16 mouse cellular contexts compared by ENCODE assay signal in the genomic region with DNA sequence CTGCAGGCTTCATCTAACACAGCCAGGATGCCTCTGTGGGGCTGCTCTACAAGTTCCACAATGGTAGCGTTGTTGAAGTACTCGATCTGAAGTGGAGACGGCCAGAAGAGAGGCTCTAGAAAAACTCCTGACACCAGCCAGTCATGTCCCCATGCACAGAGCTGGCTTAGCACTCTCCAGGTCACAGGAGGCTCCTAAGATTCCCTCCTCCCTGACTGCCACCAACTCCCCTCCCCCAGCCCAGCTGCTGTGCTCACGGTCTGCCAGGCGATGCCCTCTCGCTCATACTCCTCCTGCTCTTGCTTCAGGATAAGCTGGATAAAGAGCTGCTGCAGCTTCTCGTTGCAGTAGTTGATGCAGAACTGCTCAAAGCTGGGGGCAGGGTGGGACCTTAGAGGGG. TPM values are rescaled to one million over a fixed set of nuclear protein-coding genes. Genes with fewer than 3 reads are reported as not detected.
A peak's percentile ranks its signal among the peaks of the same experiment; 100 is the strongest.
DNase-seq lines count a peak whose midpoint lies in the region; ATAC-seq lines count a peak whose summit lies in the region.
"Had no signal": no experiment of that assay in that cellular context is flagged by ENCODE, and none has a peak within 500 bp of the region (broad histone marks: within the 10 kb centered on the region; RNA-seq: fewer than 3 reads in every experiment).

No protein-coding gene starts in this region.

- H3K4me3 ChIP-seq in hindbrain, embryonic 16.5 days (ENCODE audit: low read length) = no peak overlapping the region
- H3K4me3 ChIP-seq in hindbrain, embryonic 11.5 days (ENCODE audit: low read depth, low read length) = no peak overlapping the region
- no peak overlapping the region for H3K4me3 ChIP-seq in midbrain, embryonic 13.5 days (replicated peaks)
- H3K4me3 ChIP-seq in midbrain, embryonic 15.5 days = no peak overlapping the region
- H3K4me3 ChIP-seq in forebrain, embryonic 15.5 days = no peak overlapping the region
- H3K4me3 ChIP-seq: erythroblast, embryonic 14.5 days; liver, embryonic 15.5 days had no signal

- no peaks in the 10 kb centered on the region for H3K4me1 ChIP-seq in hindbrain, embryonic 16.5 days (ENCODE audit: control insufficient read depth, insufficient read depth, low read depth, low read length)
- no peaks in the 10 kb centered on the region for H3K4me1 ChIP-seq in hindbrain, embryonic 11.5 days (replicated peaks; ENCODE audit: control insufficient read depth, insufficient read depth, low read length)
- 0 out of 2 replicates have a peak, but pooled peaks cover 4% of the 10 kb centered on the region for H3K4me1 ChIP-seq in midbrain, embryonic 13.5 days (replicated peaks)
- no peaks in the 10 kb centered on the region for H3K4me1 ChIP-seq in midbrain, embryonic 15.5 days
- H3K4me1 ChIP-seq in forebrain, embryonic 15.5 days = no peaks in the 10 kb centered on the region

- H3K9ac ChIP-seq in hindbrain, embryonic 16.5 days (ENCODE audit: low read depth, low read length) = no peak overlapping the region
- no peak overlapping the region for H3K9ac ChIP-seq in hindbrain, embryonic 11.5 days (ENCODE audit: low read depth, low read length)
- no peak overlapping the region for H3K9ac ChIP-seq in midbrain, embryonic 13.5 days (replicated peaks)
- H3K9ac ChIP-seq in midbrain, embryonic 15.5 days = no peak overlapping the region
- no peak overlapping the region for H3K9ac ChIP-seq in forebrain, embryonic 15.5 days (replicated peaks)
- H3K9ac ChIP-seq: forebrain, postnatal 0 days; liver, embryonic 15.5 days had no signal

- ATAC-seq in hindbrain, embryonic 16.5 days = peak; percentile 65
- ATAC-seq in hindbrain, embryonic 11.5 days (ENCODE audit: low FRiP score) = no peak
- 0 out of 2 replicates have a peak, but pooled peaks have one; percentile 50 for ATAC-seq in midbrain, embryonic 13.5 days
- no peak for ATAC-seq in midbrain, embryonic 15.5 days (replicated peaks)
- ATAC-seq in forebrain, embryonic 15.5 days (replicated peaks) = no peak
- ATAC-seq: forebrain, postnatal 0 days; inflammation-experienced regulatory T-cells, adult 6 months had no signal

- no peak overlapping the region for H3K27ac ChIP-seq in hindbrain, embryonic 16.5 days (ENCODE audit: low read depth, low read length)
- H3K27ac ChIP-seq in hindbrain, embryonic 11.5 days (ENCODE audit: low read depth, low read length) = no peak overlapping the region
- no peak overlapping the region for H3K27ac ChIP-seq in midbrain, embryonic 13.5 days
- no peak overlapping the region for H3K27ac ChIP-seq in midbrain, embryonic 15.5 days
- H3K27ac ChIP-seq in forebrain, embryonic 15.5 days (replicated peaks) = no peak overlapping the region
- H3K27ac ChIP-seq: liver, embryonic 15.5 days had no signal

- WGBS in hindbrain, embryonic 16.5 days = 47% methylated on average over 7 of the region's 7 CpGs
- WGBS in hindbrain, embryonic 11.5 days = 53% methylated on average over 7 of the region's 7 CpGs
- 40% methylated on average over 7 of the region's 7 CpGs for WGBS in midbrain, embryonic 13.5 days
- WGBS in midbrain, embryonic 15.5 days = 44% methylated on average over 7 of the region's 7 CpGs
- WGBS in forebrain, embryonic 15.5 days = 42% methylated on average over 7 of the region's 7 CpGs

- no peaks in the 10 kb centered on the region for H3K9me3 ChIP-seq in hindbrain, embryonic 16.5 days (ENCODE audit: control insufficient read depth, low read length)
- no peaks in the 10 kb centered on the region for H3K9me3 ChIP-seq in hindbrain, embryonic 11.5 days (ENCODE audit: control insufficient read depth, low read length)
- H3K9me3 ChIP-seq in midbrain, embryonic 13.5 days = no peaks in the 10 kb centered on the region
- H3K9me3 ChIP-seq in midbrain, embryonic 15.5 days = no peaks in the 10 kb centered on the region
- no peaks in the 10 kb centered on the region for H3K9me3 ChIP-seq in forebrain, embryonic 15.5 days
- H3K9me3 ChIP-seq: liver, embryonic 15.5 days had no signal

- no peak for DNase-seq in hindbrain, embryonic 11.5 days (ENCODE audit: low spot score)
- peak; percentile 42 for DNase-seq in gastrocnemius, postnatal 10 days
- DNase-seq in skeletal muscle tissue, adult 2 months (ENCODE audit: low read depth, low spot score) = peak; percentile 45
- DNase-seq: forebrain, postnatal 0 days; heart, postnatal 14 days; kidney, postnatal 36 days; layer of hippocampus, postnatal 36 days; right cerebral cortex, postnatal 25 days; thymus, adult 2 months had no signal

- no peaks in the 10 kb centered on the region for H3K27me3 ChIP-seq in hindbrain, embryonic 16.5 days (replicated peaks; ENCODE audit: control insufficient read depth, insufficient read depth, low read length)
- no peaks in the 10 kb centered on the region for H3K27me3 ChIP-seq in hindbrain, embryonic 11.5 days (ENCODE audit: control insufficient read depth, insufficient read depth, low read length)
- no peaks in the 10 kb centered on the region for H3K27me3 ChIP-seq in midbrain, embryonic 13.5 days
- no peaks in the 10 kb centered on the region for H3K27me3 ChIP-seq in midbrain, embryonic 15.5 days (replicated peaks)
- H3K27me3 ChIP-seq in forebrain, embryonic 15.5 days = no peaks in the 10 kb centered on the region
- H3K27me3 ChIP-seq: liver, embryonic 15.5 days had no signal

- H3K36me3 ChIP-seq in hindbrain, embryonic 16.5 days (ENCODE audit: control insufficient read depth, insufficient read depth, low read length) = no peaks in the 10 kb centered on the region
- H3K36me3 ChIP-seq in hindbrain, embryonic 11.5 days (ENCODE audit: control insufficient read depth, insufficient read depth, low read length) = no peaks in the 10 kb centered on the region
- no peaks in the 10 kb centered on the region for H3K36me3 ChIP-seq in midbrain, embryonic 13.5 days
- H3K36me3 ChIP-seq in midbrain, embryonic 15.5 days (replicated peaks) = no peaks in the 10 kb centered on the region
- H3K36me3 ChIP-seq in forebrain, embryonic 15.5 days = no peaks in the 10 kb centered on the region

- H3K4me2 ChIP-seq in hindbrain, embryonic 16.5 days (ENCODE audit: low read length) = no peak overlapping the region
- no peak overlapping the region for H3K4me2 ChIP-seq in hindbrain, embryonic 11.5 days (replicated peaks; ENCODE audit: low read depth, low read length)
- H3K4me2 ChIP-seq in midbrain, embryonic 13.5 days (replicated peaks) = no peak overlapping the region
- no peak overlapping the region for H3K4me2 ChIP-seq in midbrain, embryonic 15.5 days
- no peak overlapping the region for H3K4me2 ChIP-seq in forebrain, embryonic 15.5 days (replicated peaks)
- H3K4me2 ChIP-seq: liver, embryonic 15.5 days had no signal

RNA-seq across cellular contexts. Expression of gene Myo1g, which starts 5.9 kb away (rescaled TPM):
- 0.35 and 0.40 TPM in 2 replicates for polyA plus RNA-seq in hindbrain, embryonic 16.5 days (2015; fragmentation: Nextera tagmentation; extraction: Ambion mirVana)
- 0.43 and 0.53 TPM in 2 replicates for polyA plus RNA-seq in hindbrain, embryonic 11.5 days (2014; fragmentation: Nextera tagmentation; extraction: Ambion mirVana)
- polyA plus RNA-seq in midbrain, embryonic 13.5 days (2015; fragmentation: Nextera tagmentation; extraction: Ambion mirVana) = 0.27 and 0.32 TPM in 2 replicates
- polyA plus RNA-seq in midbrain, embryonic 15.5 days (2015; fragmentation: Nextera tagmentation; extraction: Ambion mirVana) = 0.23 and 0.54 TPM in 2 replicates
- total RNA-seq in gastrocnemius, postnatal 10 days (2021) = 1 to 10 TPM; 1.6 to 2.5 TPM
- polyA plus RNA-seq in forebrain, embryonic 15.5 days (2015; fragmentation: Nextera tagmentation; extraction: Ambion mirVana) = 0.34 and 0.41 TPM in 2 replicates

RNA-seq across cellular contexts. Expression of gene Ccm2, which starts 31.9 kb away (rescaled TPM):
- polyA plus RNA-seq in hindbrain, embryonic 16.5 days (2015; fragmentation: Nextera tagmentation; extraction: Ambion mirVana) = 98.2 and 98.7 TPM in 2 replicates
- 88.2 and 88.4 TPM in 2 replicates for polyA plus RNA-seq in hindbrain, embryonic 11.5 days (2014; fragmentation: Nextera tagmentation; extraction: Ambion mirVana)
- 82.4 and 87.8 TPM in 2 replicates for polyA plus RNA-seq in midbrain, embryonic 13.5 days (2015; fragmentation: Nextera tagmentation; extraction: Ambion mirVana)
- 90.5 and 96.6 TPM in 2 replicates for polyA plus RNA-seq in midbrain, embryonic 15.5 days (2015; fragmentation: Nextera tagmentation; extraction: Ambion mirVana)
- 10 to 100 TPM; 25.9 to 28.1 TPM for total RNA-seq in gastrocnemius, postnatal 10 days (2021)
- polyA plus RNA-seq in forebrain, embryonic 15.5 days (2015; fragmentation: Nextera tagmentation; extraction: Ambion mirVana) = 104 and 107 TPM in 2 replicates

RNA-seq across cellular contexts. Expression of gene Purb, which starts 39.1 kb away (rescaled TPM):
- polyA plus RNA-seq in hindbrain, embryonic 16.5 days (2015; fragmentation: Nextera tagmentation; extraction: Ambion mirVana) = 11.2 and 11.5 TPM in 2 replicates
- polyA plus RNA-seq in hindbrain, embryonic 11.5 days (2014; fragmentation: Nextera tagmentation; extraction: Ambion mirVana) = 12.7 and 17.9 TPM in 2 replicates
- polyA plus RNA-seq in midbrain, embryonic 13.5 days (2015; fragmentation: Nextera tagmentation; extraction: Ambion mirVana) = 12.7 and 13.9 TPM in 2 replicates
- 11.3 and 11.4 TPM in 2 replicates for polyA plus RNA-seq in midbrain, embryonic 15.5 days (2015; fragmentation: Nextera tagmentation; extraction: Ambion mirVana)
- total RNA-seq in gastrocnemius, postnatal 10 days (2021) = 10 to 100 TPM; 55.6 to 58.4 TPM
- 13.5 and 14.8 TPM in 2 replicates for polyA plus RNA-seq in forebrain, embryonic 15.5 days (2015; fragmentation: Nextera tagmentation; extraction: Ambion mirVana)

Comparison
In these comparisons a context has a peak if more than half of its experiments do, and no peak if none do; other contexts are left out.
1. ATAC-seq: peak in hindbrain, embryonic 16.5 days (single experiment) and midbrain, embryonic 13.5 days (single experiment); none in hindbrain, embryonic 11.5 days (single experiment), midbrain, embryonic 15.5 days (single experiment) and forebrain, embryonic 15.5 days (single experiment).